Mouse (Mus musculus) thymus, adult 2 months (tissue): ENCODE measurements around the gene Jarid2.

Experiments
- CTCF ChIP-seq: fragments of 200-500 bp; IDR thresholded peaks from 2 replicates; pipeline ENCODE4 v1.5.1; 2012; ENCODE audit warnings: mild to moderate bottlenecking, control low read depth, low read length, moderate library complexity, borderline replicate concordance; ENCODE audit not compliant: control insufficient read depth, poor library complexity, insufficient read depth; ENCODE audit errors: extremely low read depth
- POLR2A ChIP-seq: fragments of 200-500 bp; IDR thresholded peaks from 2 replicates; pipeline ENCODE4 v1.6.1; 2012; ENCODE audit warnings: mild to moderate bottlenecking, low read length, control low read depth, moderate library complexity; ENCODE audit not compliant: control insufficient read depth, poor library complexity, insufficient read depth; ENCODE audit errors: extremely low read depth

DNA sequence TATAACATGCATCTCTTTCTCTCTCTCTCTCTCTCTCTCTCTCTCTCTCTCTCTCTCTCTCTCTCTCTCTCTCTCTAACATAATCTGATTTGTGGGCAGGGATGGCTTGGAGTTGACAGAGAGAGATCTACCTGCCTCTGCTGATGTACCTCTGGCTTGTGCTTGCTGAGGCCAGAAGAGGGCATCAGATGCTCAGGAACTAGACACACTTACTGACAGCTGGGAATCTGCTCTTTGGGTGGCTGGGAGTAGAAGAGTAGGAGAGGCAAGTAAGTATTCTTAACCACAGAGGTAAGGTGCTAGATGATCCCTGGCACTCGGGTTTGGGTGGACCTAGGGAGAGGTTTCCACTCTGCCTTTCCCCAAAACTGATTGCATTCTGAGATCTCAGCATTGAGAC, 29.5 kb downstream of the Jarid2 start:
- TF ChIP-seq CTCF (no peak), POLR2A (no peak)
